Mouse (Mus musculus) fat pad, adult 2 months (tissue): ENCODE measurements at regions not wholly inside any gene's neighbourhood (a gene's known extent, or its start where the extent isn't known, plus 50 kb on each side); places are given as distances from the start of the nearest gene placed in this dataset.
"Not testable (repeated sequence)": the region's sequence is repeated elsewhere in the genome, so short reads cannot be mapped to it uniquely, and the experiment has no call there.

Source experiments
- DNase-seq: peaks from one replicate; pipeline ENCODE4 v3.0.0-alpha.2; 2011; ENCODE audit warnings: low read depth, low spot score; ENCODE audit errors: extremely low read depth

DNA sequence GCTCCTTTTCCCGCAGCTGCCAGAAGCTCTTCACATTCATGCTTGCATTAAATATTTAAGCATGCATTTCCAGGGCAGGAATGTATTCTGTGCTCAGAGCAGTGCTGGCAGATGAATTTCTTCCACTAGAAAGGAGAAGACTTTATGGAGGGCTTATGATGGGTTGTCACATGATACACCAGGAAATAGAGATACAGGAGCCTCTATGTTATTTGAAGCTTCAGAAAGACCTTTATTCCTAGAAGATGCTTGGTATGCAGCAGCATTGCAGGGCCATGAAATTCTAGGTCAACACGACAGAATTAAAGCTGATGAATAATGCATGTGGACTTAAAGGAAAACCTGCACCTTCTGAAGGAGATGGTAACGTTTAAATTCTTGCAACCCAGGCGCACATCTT, 212.1 kb downstream of the Adgrg6 start:
- no peak for DNase-seq

DNA sequence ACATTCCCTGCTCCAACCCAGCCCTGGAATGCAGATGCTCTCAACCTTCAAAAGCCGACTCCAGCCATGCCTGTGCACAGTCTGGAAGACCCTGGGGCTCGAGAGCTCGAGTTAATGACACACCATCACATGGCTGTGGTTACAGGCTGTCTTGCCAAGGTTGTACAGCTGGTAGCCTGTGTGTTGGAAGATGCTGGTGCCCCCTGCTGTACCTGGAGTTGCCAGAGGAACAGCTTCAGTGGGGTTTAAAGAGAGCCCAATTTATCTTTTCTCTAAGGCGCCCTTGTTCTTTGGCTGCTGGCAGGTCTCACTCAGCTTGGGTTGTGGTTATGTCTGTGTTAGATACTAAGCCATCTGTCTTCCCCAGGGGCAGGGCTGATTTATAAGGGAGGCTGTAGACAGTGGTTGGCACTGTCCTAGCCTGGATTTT, 212.8 kb downstream of the Adgrg6 start:
- DNase-seq: no peak

- DNase-seq: no peak
Observed at GRCm38 (mm10) chr10:14328846-14329245, 216.6 kb downstream of the Adgrg6 start.

DNA sequence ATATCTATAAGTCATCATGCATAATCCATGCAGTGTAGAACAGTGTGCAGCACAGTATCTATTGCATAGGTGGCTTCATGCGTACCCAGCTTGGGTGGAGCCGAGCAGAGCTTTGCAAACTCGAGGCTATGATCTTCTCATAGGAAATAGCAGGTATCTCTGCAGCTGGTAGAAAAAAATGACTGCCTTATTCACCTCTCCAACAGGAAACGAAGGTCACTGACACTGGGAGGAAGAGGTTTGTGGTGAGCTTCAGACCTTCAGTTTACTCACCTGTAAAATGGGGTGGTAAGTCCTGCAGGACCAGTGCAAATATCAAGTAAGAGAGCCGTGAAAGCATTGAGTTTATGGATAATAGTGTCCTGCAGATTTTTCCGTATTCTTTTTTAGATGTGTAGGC, 219.2 kb downstream of the Adgrg6 start:
- no peak for DNase-seq

DNA sequence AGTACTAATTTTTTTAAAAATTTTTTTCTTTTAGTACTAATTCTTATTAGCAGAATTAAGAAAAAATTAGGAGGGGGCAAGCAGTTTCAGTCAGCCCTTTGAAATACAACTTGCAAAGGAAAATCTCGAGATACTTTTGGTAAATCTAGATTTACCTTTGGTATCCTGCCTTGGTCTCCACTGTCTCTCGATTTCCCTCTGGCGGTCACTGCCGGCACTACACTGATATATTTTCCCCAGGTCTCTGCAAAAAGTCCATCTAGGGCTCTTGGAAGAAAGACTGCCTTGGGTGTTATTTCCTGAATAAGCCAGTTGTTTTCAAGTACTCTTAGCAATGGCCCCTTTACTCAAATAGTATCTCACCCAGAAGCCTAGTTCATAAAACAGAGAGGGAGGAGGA, 224.0 kb downstream of the Adgrg6 start:
- no peak for DNase-seq

DNA sequence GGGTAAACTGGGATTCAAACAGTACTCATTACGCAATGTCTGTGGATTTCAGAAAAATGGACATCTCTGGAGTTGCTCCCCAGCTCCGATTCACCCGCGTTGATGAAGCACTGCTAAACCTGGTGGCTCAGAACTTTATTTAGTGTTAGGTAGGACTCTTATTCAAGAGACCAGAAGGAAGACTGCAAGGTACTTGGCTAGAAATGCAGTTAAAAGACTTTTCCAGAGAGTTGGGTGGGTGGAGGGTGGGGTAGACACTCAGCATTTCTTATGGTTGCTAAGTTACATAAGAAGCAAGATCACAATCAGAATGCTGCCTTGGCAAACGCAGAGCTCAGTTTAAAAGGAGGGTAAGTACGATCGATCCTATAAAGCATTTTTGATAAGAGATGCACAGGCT, 230.2 kb downstream of the Adgrg6 start:
- DNase-seq: no peak

GRCm38 (mm10) chr10:14314607-14315006, 230.9 kb downstream of the Adgrg6 start:
- no peak for DNase-seq

GRCm38 (mm10) chr10:14314004-14314581, 231.4 kb downstream of the Adgrg6 start:
- DNase-seq: no peak

DNA sequence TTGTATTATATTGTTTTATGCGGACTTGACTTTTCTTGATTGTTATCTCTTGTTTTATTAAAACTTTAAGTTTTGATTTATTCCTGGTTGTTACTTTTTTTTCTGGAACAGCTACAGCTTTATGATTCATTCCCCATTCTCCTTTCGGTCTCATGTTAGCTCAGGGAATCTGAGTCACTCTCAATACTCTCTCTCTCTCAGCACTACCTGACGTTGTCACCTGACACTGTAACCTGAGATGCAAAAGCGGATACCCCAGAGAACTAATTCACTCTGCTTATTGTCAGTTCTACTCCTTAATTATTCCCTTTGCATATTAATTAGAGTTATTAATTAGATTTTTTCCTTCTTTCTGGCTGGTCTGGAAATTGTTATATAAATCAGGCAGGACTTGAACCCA, 232.5 kb downstream of the Adgrg6 start:
- no peak for DNase-seq

- no peak for DNase-seq
Observed at GRCm38 (mm10) chr10:14311962-14312361, 233.5 kb downstream of the Adgrg6 start.

DNA sequence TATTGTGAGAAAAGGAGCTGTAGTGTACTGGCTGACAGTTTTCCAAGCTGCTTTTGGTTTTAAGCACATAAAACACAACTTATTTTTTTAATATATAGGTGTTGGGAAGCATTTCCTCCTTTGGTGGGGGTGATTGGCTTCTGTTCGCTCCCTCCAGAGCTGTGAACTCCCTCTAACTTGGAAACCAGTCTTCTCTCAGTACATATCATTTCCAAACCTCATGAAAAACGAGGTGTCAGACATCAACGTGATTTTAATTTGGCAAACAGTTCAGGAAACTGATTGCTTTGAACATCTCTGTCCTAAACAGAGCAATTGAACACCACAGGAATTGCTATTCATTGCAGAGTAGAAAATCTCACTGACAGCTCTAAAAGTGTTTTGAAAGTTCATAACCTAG, 238.6 kb downstream of the Adgrg6 start:
- no peak for DNase-seq

- DNase-seq: no peak
Observed at GRCm38 (mm10) chr10:14303476-14303875, 242.0 kb downstream of the Adgrg6 start.

DNA sequence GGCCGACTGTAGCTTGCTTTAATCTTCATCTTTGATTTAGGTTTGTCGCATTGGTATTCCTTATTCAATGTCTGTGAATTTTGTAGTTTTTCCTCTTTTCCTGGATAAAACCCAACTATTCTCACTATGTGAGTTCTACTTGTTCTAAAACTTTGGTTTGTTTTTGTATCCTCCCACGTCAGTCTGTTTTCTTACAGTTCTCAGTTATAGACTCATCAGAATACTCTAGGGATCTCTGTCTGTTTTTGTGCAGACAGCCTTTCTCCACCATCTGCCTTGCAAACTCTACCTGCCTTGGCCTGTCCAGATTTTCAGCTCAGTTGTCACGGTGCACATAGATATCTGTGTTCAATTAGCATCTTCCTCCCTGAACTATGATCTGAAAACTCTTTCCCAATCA, 249.3 kb downstream of the Adgrg6 start:
- no peak for DNase-seq

DNA sequence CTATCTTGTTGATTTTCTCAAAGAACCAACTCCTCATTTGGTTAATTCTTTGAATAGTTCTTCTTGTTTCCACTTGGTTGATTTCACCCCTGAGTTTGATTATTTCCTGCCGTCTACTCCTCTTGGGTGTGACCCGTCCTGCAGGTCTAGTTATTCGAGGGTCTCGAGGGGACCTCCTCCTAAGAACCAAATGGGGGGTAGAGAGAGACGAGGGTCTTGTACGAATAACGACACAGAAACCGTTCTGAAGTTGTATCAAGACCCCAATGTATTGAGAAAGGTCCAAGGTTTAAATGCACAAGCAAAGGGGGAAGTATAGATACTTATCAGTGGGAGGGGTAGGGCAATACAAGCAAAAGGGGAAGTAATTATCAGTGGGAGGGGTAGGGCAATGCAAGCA, 252.8 kb downstream of the Adgrg6 start:
- DNase-seq: not testable (repeated sequence)

- no peak for DNase-seq
Observed at GRCm38 (mm10) chr10:14287551-14287950, 257.9 kb downstream of the Adgrg6 start.

DNA sequence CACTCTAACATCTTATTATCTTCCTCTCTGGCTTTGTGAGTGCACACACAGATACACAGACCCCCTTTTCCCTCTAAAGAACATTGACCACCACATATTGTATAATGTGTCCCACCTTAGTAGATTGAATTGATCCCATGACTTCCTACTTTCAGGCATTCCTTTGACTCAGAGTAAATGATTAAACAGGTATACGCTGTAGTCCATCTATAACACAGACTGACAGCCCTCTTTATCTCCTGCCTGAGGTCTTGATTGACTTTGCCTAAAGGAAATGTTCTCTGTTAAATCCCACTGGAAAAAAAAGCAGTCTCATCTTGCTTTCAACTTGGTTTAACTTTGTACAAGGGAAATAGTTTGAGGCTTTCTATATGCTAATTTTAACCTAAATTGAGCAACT, 268.8 kb downstream of the Adgrg6 start:
- no peak for DNase-seq

DNA sequence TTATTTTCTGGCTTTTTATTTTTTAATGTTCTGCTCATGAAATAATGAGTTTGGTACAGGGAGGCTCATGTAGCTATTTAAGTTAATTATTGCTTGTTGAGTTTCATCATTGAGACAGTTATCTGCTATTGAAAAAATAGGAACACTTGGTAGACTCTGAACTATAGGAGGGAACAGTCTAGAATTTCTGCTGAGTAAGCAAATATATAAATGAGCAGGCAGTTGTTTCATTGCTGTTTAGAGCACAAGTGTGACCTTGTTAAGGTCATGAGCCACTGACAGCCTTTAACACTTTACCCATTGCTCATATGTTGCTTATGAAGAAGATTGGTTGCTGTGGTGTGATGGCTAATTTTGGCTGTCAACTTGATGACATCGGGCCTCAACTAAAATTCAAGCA, 270.0 kb downstream of the Adgrg6 start:
- no peak for DNase-seq

GRCm38 (mm10) chr10:14270008-14270407, 275.5 kb downstream of the Adgrg6 start:
- no peak for DNase-seq

DNA sequence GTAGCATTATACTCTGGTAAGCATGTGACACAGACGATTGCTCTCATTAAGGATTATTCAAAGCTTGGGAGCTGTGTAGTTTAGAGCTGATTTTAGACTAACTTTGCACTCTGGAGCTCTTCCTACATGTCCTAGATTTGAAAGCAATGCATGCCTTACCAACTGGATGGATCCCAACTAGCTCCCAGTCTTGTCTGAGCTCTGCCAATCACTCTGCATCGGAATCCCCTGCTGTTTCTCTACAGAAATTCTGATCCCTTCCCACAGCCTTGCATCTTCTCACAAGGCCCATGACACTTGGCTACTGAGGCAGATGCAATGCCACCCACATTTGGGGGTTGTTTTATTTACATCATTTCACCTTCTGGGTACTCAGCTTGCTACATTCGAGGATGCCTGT, 277.8 kb downstream of the Adgrg6 start:
- DNase-seq: no peak

- no peak for DNase-seq
Observed at GRCm38 (mm10) chr10:14239670-14240069, 273.8 kb downstream of the Hivep2 start.

GRCm38 (mm10) chr10:14234896-14235604, 269.2 kb downstream of the Hivep2 start:
- no peak for DNase-seq

DNA sequence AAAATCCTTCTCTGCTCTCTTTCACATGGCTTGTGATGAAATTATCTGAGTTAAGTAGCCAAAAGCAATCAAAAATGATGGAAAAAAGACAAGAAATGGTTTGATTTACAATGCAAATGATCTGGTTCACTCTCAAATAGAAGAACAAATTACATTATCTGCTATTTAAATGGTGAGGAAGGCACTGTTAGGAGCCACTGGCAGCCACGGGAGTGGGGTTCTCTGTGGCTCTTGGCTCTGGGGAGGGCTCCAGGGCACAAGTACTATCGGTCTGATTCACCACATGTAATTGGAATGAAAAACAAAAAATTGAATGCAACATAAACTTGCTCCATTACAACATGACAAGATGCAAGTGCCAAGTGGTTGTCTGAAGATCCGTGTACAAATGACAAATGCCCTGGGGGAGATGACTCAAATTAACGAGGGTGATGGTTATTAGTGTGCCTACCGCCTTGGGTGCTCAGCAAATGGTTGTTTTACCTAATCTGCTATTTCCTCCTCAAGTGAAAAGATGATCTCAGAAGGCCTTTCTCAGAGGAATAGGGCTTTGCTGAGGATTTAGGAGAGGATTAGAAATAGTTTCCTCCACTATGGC, 268.2 kb downstream of the Hivep2 start:
- DNase-seq: peak; percentile 51

DNA sequence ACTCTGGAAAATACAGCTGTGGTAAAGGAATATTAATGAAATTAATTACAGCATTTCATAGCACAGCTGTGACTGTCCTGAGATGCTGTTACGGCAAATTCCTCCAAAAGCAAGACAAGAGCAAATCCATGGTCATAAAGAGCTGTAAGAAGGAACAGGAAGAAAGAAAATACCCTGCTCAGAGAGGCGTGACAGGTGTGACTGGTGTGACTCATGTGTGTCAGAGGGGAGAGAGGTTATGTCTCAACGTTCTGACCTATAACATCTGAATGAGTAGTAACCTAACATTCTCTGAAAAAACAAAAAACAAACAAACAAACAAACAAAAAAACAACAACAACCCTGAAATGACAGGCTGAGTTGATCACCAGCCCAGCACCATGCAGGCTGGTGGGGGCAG, 267.5 kb downstream of the Hivep2 start:
- no peak for DNase-seq
